Mouse (Mus musculus): ENCODE data around the gene Tmtc1. TPM values are rescaled to one million over a fixed set of nuclear protein-coding genes. Genes with fewer than 3 reads are reported as not detected.
A peak's percentile ranks its signal among the peaks of the same experiment; 100 is the strongest.

Gene Tmtc1
- polyA plus RNA-seq, 1 experiment, result not detected

DNA sequence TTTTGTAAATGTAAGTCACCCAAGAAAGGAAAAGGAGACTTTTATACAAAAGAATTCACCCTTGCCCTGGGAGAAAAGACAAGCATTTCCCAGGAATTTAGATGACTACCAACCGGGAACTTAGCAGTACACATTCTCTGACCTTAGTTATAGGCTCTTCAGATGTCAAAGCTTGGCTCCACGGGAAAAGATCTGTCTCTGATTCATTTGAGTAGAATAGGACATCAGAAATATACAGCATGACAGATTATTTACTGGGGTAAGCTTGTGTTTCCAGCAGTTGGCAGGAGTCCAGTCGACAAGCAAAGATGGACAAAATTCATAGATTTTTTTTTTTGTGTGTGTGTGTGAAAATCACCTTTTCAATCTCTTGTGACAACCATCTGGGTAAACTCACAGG, 15.4 kb upstream of the Tmtc1 start:
- H3K4me3 ChIP-seq (ENCODE audit: insufficient read depth, low read length), result no peak overlapping the region
- H3K4me1 ChIP-seq (ENCODE audit: control insufficient read depth, insufficient read depth, low read length), result no peaks in the 10 kb centered on the region
- TF ChIP-seq POLR2A (IDR thresholded peaks at IDR 0.05; ENCODE audit: borderline replicate concordance, low read depth, low read length) (no peak), CTCF (IDR thresholded peaks at IDR 0.05; ENCODE audit: low read depth, low read length) (no peak)

GRCm38 (mm10) chr6:148455470-148455869, 11.3 kb upstream of the Tmtc1 start:
- TF ChIP-seq CTCF (IDR thresholded peaks at IDR 0.05; ENCODE audit: low read depth, low read length), result no peak
- TF ChIP-seq POLR2A (IDR thresholded peaks at IDR 0.05; ENCODE audit: borderline replicate concordance, low read depth, low read length), result no peak
- Histone ChIP-seq H3K4me3 (ENCODE audit: insufficient read depth, low read length) (no peak overlapping the region), H3K27ac (ENCODE audit: insufficient read depth, low read depth, low read length) (no peak overlapping the region), H3K4me1 (ENCODE audit: control insufficient read depth, insufficient read depth, low read length) (no peaks in the 10 kb centered on the region)

More for the DNA sequence above, 15.4 kb upstream of the Tmtc1 start:
- H3K27ac ChIP-seq (ENCODE audit: insufficient read depth, low read depth, low read length), result no peak overlapping the region

- TF ChIP-seq POLR2A (IDR thresholded peaks at IDR 0.05; ENCODE audit: borderline replicate concordance, low read depth, low read length) (no peak), CTCF (IDR thresholded peaks at IDR 0.05; ENCODE audit: low read depth, low read length) (no peak)
- no peak overlapping the region for H3K4me3 ChIP-seq (ENCODE audit: insufficient read depth, low read length)
- no peak overlapping the region for H3K27ac ChIP-seq (ENCODE audit: insufficient read depth, low read depth, low read length)
- H3K4me1 ChIP-seq (ENCODE audit: control insufficient read depth, insufficient read depth, low read length), result no peaks in the 10 kb centered on the region
Measured at GRCm38 (mm10) chr6:148454740-148455139, 10.6 kb upstream of the Tmtc1 start.

GRCm38 (mm10) chr6:148448151-148448550, 4.0 kb upstream of the Tmtc1 start:
- no peaks in the 10 kb centered on the region for H3K4me1 ChIP-seq (ENCODE audit: control insufficient read depth, insufficient read depth, low read length)
- no peak overlapping the region for H3K4me3 ChIP-seq (ENCODE audit: insufficient read depth, low read length)
- H3K27ac ChIP-seq (ENCODE audit: insufficient read depth, low read depth, low read length), result no peak overlapping the region
- TF ChIP-seq CTCF (IDR thresholded peaks at IDR 0.05; ENCODE audit: low read depth, low read length) (no peak), POLR2A (IDR thresholded peaks at IDR 0.05; ENCODE audit: borderline replicate concordance, low read depth, low read length) (no peak)

GRCm38 (mm10) chr6:148446113-148446512, 1.9 kb upstream of the Tmtc1 start:
- Histone ChIP-seq H3K4me3 (ENCODE audit: insufficient read depth, low read length) (no peak overlapping the region), H3K27ac (ENCODE audit: insufficient read depth, low read depth, low read length) (no peak overlapping the region), H3K4me1 (ENCODE audit: control insufficient read depth, insufficient read depth, low read length) (no peaks in the 10 kb centered on the region)
- no peak for TF ChIP-seq POLR2A (IDR thresholded peaks at IDR 0.05; ENCODE audit: borderline replicate concordance, low read depth, low read length)
- TF ChIP-seq CTCF (IDR thresholded peaks at IDR 0.05; ENCODE audit: low read depth, low read length), result no peak

DNA sequence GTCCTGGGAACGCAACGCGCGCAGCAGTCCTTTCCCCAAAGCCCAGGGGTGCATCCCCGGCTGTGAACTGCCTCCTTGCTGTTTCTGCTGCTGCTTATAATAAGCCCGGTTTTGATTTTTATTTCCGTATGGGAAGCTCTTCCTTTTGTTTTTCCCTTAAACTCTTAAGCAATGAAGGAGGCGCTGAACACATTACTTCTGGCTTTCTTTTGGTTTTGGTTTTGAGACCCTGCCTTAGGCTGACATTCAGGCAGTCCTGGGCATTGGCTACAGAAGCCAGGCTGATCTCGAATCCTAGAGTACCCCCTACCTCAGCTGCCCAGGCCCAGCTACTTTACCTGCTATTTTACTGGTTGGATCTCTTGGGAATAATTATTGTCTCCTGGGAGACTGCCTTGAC, 607 bp upstream of the Tmtc1 start:
- Histone ChIP-seq H3K4me1 (ENCODE audit: control insufficient read depth, insufficient read depth, low read length) (no peaks in the 10 kb centered on the region), H3K4me3 (ENCODE audit: insufficient read depth, low read length) (peak overlapping the region; percentile 52), H3K27ac (ENCODE audit: insufficient read depth, low read depth, low read length) (no peak overlapping the region)
- no peak for TF ChIP-seq POLR2A (IDR thresholded peaks at IDR 0.05; ENCODE audit: borderline replicate concordance, low read depth, low read length)
- no peak for TF ChIP-seq CTCF (IDR thresholded peaks at IDR 0.05; ENCODE audit: low read depth, low read length)

DNA sequence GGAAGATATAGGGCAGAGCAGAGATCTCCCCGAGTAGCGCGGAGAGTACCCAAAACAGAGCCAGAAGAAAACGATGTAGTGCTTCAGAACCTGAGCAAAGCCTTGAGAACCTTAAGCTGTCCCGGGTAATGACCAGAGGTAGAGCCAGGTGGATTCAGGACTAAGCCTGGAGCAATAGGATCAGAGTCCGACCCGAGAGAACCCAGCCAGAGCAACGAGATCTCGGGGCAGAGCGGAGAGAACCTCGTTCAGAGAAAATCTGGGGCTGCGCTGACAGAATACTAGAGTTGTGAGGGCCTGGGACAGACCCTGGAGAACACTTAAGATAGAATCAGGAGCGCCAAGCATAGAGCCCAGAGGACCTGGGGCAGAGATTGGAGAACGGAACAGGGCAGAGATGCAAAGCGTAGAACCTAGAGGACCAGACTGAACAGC, 881 bp downstream of the Tmtc1 start:
- Histone ChIP-seq H3K4me1 (ENCODE audit: control insufficient read depth, insufficient read depth, low read length) (no peaks in the 10 kb centered on the region), H3K4me3 (ENCODE audit: insufficient read depth, low read length) (no peak overlapping the region; the same call in 1 of the 2 replicates)
- TF ChIP-seq CTCF (IDR thresholded peaks at IDR 0.05; ENCODE audit: low read depth, low read length), result no peak
- TF ChIP-seq POLR2A (IDR thresholded peaks at IDR 0.05; ENCODE audit: borderline replicate concordance, low read depth, low read length), result no peak

DNA sequence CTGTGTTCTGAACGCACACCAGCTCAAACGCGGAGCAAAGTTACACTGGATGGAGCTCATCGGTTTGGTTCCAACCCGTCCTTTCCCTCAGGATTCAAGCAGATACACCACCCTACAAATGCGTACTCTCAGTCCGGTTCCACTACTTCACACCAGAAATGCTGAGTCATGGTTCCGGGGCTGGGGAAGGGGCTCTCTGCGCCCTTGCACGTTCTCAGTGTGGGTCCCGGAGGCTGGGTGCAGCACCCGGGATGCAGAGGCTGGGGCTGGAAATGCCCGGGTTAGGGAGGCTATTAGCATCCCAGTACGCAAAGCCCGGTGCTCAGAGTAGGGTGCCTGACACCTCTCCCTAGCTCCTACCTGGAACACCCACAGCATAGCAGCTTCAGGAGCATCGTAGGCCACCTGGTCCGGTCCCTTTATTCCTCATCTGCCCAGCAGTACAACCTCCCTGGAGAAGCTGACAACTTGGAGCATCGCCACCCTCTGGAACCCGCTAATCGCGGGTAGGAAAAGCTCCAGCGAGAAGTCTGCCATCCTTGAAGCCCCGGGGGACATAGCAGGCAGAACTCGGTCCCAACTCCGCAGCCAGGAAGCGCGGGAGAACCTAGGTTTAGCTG, 1.4 kb downstream of the Tmtc1 start:
- no peak overlapping the region for H3K27ac ChIP-seq (ENCODE audit: insufficient read depth, low read depth, low read length)
- no peak overlapping the region for H3K4me3 ChIP-seq (ENCODE audit: insufficient read depth, low read length)
- H3K4me1 ChIP-seq (ENCODE audit: control insufficient read depth, insufficient read depth, low read length), result no peaks in the 10 kb centered on the region
- TF ChIP-seq CTCF (IDR thresholded peaks at IDR 0.05; ENCODE audit: low read depth, low read length) (no peak), POLR2A (IDR thresholded peaks at IDR 0.05; ENCODE audit: borderline replicate concordance, low read depth, low read length) (no peak)

More for the DNA sequence above, 881 bp downstream of the Tmtc1 start:
- H3K27ac ChIP-seq (ENCODE audit: insufficient read depth, low read depth, low read length), result no peak overlapping the region

GRCm38 (mm10) chr6:148441871-148442270, 2.3 kb downstream of the Tmtc1 start:
- TF ChIP-seq CTCF (IDR thresholded peaks at IDR 0.05; ENCODE audit: low read depth, low read length), result no peak
- no peak for TF ChIP-seq POLR2A (IDR thresholded peaks at IDR 0.05; ENCODE audit: borderline replicate concordance, low read depth, low read length)
- H3K4me1 ChIP-seq (ENCODE audit: control insufficient read depth, insufficient read depth, low read length), result no peaks in the 10 kb centered on the region
- H3K27ac ChIP-seq (ENCODE audit: insufficient read depth, low read depth, low read length), result no peak overlapping the region
- no peak overlapping the region for H3K4me3 ChIP-seq (ENCODE audit: insufficient read depth, low read length)

DNA sequence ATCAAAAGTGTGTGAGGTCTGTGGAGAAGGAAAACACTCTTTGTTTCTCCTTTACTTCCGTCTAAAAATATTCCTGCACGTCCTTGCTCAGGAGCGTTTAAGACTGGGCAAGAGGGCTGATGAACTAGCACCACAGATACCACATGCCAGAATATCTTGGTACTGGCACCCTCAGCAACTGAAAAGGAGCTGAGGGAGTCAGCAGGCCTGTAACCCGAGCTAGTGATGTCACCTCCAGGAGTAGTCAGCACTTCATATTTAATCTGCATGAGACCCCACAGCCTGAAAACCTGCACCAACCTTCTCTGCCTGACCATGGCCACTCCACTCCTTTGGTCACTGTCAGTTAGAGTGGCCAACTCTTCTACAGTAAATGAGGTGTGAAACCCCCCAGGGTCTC, 5.1 kb downstream of the Tmtc1 start:
- TF ChIP-seq POLR2A (IDR thresholded peaks at IDR 0.05; ENCODE audit: borderline replicate concordance, low read depth, low read length), result no peak
- no peak for TF ChIP-seq CTCF (IDR thresholded peaks at IDR 0.05; ENCODE audit: low read depth, low read length)
- Histone ChIP-seq H3K4me1 (ENCODE audit: control insufficient read depth, insufficient read depth, low read length) (peaks cover 2% of the 10 kb centered on the region; the same call in 1 of the 2 replicates), H3K27ac (ENCODE audit: insufficient read depth, low read depth, low read length) (no peak overlapping the region)

More for the DNA sequence above, 5.1 kb downstream of the Tmtc1 start:
- H3K4me3 ChIP-seq (ENCODE audit: insufficient read depth, low read length), result no peak overlapping the region

Measured in bone marrow macrophage, adult 2 months (primary cell).